Mouse (Mus musculus) C2C12 (cell line): ENCODE measurements at regions not wholly inside any gene's neighbourhood (a gene's known extent, or its start where the extent isn't known, plus 50 kb on each side); places are given as distances from the start of the nearest gene placed in this dataset.

ENCODE experiments used
- CEBPB ChIP-seq: IDR thresholded peaks from one replicate; pipeline ENCODE4 v1.6.1; 2011; ENCODE audit warnings: low read depth, mild to moderate bottlenecking, control low read depth, moderate library complexity
- CTCF ChIP-seq: IDR thresholded peaks from one replicate; pipeline ENCODE4 v1.5.1; 2011; ENCODE audit not compliant: control insufficient read depth, insufficient read depth, insufficient read length
- FOSL1 ChIP-seq: IDR thresholded peaks from one replicate; pipeline ENCODE4 v1.8.0; 2011; ENCODE audit warnings: mild to moderate bottlenecking, low read length; ENCODE audit not compliant: poor library complexity, insufficient read depth, severe bottlenecking
- MAX ChIP-seq: IDR thresholded peaks from one replicate; pipeline ENCODE4 v1.6.1; 2011; ENCODE audit warnings: mild to moderate bottlenecking, control low read depth
- MYOD1 ChIP-seq: IDR thresholded peaks from one replicate; pipeline ENCODE4 v1.6.1; 2011; ENCODE audit warnings: low read depth; ENCODE audit not compliant: control insufficient read depth, insufficient read length
- MYOG ChIP-seq: IDR thresholded peaks from one replicate; pipeline ENCODE4 v1.6.1; 2011; ENCODE audit not compliant: control insufficient read depth, insufficient read length; ENCODE audit errors: extremely low read depth
- USF1 ChIP-seq: IDR thresholded peaks from one replicate; pipeline ENCODE4 v1.6.1; 2011; ENCODE audit warnings: low read depth, mild to moderate bottlenecking, control low read depth, moderate library complexity

DNA sequence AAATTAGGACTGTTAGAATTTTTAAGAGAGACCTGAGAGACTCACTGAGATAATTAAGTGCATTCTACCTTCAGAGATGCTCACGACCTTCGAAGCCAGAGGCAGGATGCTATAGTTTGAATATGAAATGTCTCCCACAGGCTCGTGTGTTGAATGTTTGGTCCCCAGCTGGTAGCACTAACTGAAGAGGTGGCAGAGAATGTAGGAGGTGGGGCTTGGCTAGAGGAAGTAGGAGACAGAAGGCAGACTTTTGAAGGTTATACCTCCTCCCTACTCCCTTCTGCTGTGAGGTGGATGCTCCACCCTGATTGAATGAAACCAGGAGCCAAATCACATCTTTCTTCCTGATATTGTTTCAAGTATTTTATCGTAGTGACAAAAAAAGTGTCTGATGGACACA is 79.3 kb upstream of the Otos start:
- TF ChIP-seq CTCF, result no peak
- no peak for TF ChIP-seq USF1
- no peak for TF ChIP-seq FOSL1
- no peak for TF ChIP-seq MYOD1
- no peak for TF ChIP-seq CEBPB
- TF ChIP-seq MAX, result no peak
- no peak for TF ChIP-seq MYOG
